Mouse (Mus musculus) forebrain, embryonic 15.5 days (tissue): Measurements from ENCODE around the gene Zfp109. TPM values are rescaled to one million over a fixed set of nuclear protein-coding genes. Genes with fewer than 3 reads are reported as not detected.
"Not testable (repeated sequence)": the region's sequence is repeated elsewhere in the genome, so short reads cannot be mapped to it uniquely, and the experiment has no call there.

Experiments used
- ATAC-seq: fragments of 200-750 bp; cut with Nextera tagmentation; replicated peaks from 2 replicates; pipeline ENCODE4 v1.8.0; 2017; ENCODE audit warnings: mild to moderate bottlenecking, moderate TSS enrichment, moderate library complexity
- H3K27ac ChIP-seq: fragments of 300-500 bp; sonication (generic); replicated peaks from 2 replicates; pipeline ENCODE4 v1.5.1; 2015; ENCODE audit warnings: mild to moderate bottlenecking, inconsistent platforms
- H3K27me3 ChIP-seq: fragments of 300-500 bp; sonication (generic); 2 replicates; pipeline ENCODE4 v1.6.1; 2015; ENCODE audit warnings: inconsistent platforms
- H3K36me3 ChIP-seq: fragments of 300-500 bp; sonication (generic); 2 replicates; pipeline ENCODE4 v1.6.1; 2015; ENCODE audit warnings: mild to moderate bottlenecking, inconsistent platforms
- H3K4me1 ChIP-seq: fragments of 300-500 bp; sonication (generic); 2 replicates; pipeline ENCODE4 v1.6.1; 2015; ENCODE audit warnings: inconsistent platforms
- H3K4me2 ChIP-seq: fragments of 300-500 bp; sonication (generic); replicated peaks from 2 replicates; pipeline ENCODE4 v1.6.1; 2015; ENCODE audit warnings: mild to moderate bottlenecking, inconsistent platforms
- H3K4me3 ChIP-seq: fragments of 300-500 bp; sonication (generic); 2 replicates; pipeline ENCODE4 v1.5.1; 2015; ENCODE audit warnings: mild to moderate bottlenecking, inconsistent platforms
- H3K9ac ChIP-seq: fragments of 300-500 bp; sonication (generic); replicated peaks from 2 replicates; pipeline ENCODE4 v1.6.1; 2015; ENCODE audit warnings: mild to moderate bottlenecking, inconsistent platforms
- H3K9me3 ChIP-seq: fragments of 300-500 bp; sonication (generic); 2 replicates; pipeline ENCODE4 v1.6.1; 2016; ENCODE audit warnings: inconsistent platforms
- WGBS: fragments of 180-500 bp; shearing (Covaris S2); methylation state at CpG from one replicate; pipeline ENCODE4 v1.1.7; 2015; ENCODE audit warnings: mixed read lengths; 5-methylcytosine and 5-hydroxymethylcytosine counted together
- polyA plus RNA-seq: library from polyadenylated mRNA; unstranded; fragments of >200 nt; fragmentation: Nextera tagmentation; extraction: Ambion mirVana; gene quantifications from 2 replicates; pipeline ENCODE4 v1.2.1, GENCODE M21; 2015

Gene Zfp109
- polyA plus RNA-seq, result 4.6 and 6.2 TPM in 2 replicates

DNA sequence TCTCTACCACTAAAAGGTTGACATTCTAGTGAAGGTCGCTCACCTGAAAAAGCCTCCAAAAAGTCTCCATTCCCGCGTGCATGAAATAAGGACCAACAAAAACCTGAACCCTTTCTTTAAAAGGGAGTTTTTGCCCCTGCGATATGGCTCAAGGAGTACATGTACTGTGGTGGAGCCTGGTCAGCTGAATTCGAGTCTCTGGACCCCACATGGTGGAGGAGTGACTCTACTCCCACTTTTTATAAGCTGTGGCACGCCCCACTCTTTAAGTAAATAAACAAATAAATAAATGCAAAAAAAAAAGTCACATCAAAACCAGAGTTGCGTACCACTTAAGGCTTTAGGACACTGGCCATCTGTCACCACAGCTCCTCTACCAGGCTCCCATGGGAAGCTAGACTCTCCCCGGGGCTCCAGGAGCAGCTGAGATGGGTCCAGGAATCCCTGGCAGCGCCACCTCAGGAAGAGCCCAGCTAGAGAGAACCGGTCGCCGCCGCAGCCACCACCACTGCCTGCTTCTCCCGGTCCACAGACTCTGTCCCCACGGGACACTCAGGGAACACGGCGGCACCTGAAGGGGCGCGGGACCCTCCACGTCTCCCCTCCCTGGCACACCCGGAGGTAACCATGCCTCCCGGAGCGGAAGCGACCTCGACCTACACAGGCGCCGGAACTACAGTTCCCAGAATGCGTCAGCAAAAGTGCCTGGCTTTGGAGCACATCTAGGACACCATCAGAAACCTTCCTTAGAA, at the start of gene Zfp109:
Gene Zfp109, minus strand, starts transcription at position 521 of the 752 bp plus-strand sequence.
- Histone ChIP-seq H3K27ac (no peak within 1 kb of the TSS), H3K9ac (peak within 1 kb of the TSS; percentile 75), H3K4me3 (peak within 1 kb of the TSS; percentile 84), H3K9me3 (no peaks in the 10 kb centered on the region), H3K4me2 (peak within 1 kb of the TSS; percentile 55), H3K36me3 (peaks cover 6% of the 10 kb centered on the region; the same call in 1 of the 2 replicates), H3K4me1 (peaks cover 9% of the 10 kb centered on the region), H3K27me3 (peaks cover 3% of the 10 kb centered on the region; the same call in 1 of the 2 replicates)
- 5% methylated on average over 28 of the region's 28 CpGs for WGBS
- ATAC-seq, result peak; percentile 94

DNA sequence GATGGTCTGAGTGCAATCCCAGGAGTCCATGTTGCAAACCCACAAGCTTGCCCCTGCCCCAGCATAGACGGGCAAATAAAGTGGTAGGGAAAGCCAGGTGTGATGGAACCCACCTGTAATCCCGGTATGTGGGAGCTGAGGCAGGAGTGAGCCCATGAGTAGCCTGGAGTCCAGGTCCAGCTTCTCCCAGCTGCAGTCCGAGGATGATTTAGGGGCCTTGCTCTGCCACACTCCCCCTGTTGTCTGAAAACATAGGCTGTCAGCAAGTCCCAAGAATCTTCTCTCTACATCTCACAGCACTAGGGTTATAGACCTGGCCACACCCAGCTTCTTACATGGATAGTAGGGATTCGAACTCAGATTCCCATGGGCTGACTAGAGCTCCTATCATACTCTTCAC, 49.6 kb upstream of the Zfp109 start:
- H3K36me3 ChIP-seq, result peaks cover 48% of the 10 kb centered on the region
- 87% methylated on average over 4 of the region's 4 CpGs for WGBS

GRCm38 (mm10) chr7:24286090-24286489, 48.7 kb upstream of the Zfp109 start:
- no peak for ATAC-seq
- Histone ChIP-seq H3K4me1 (no peaks in the 10 kb centered on the region), H3K9ac (no peak overlapping the region), H3K4me3 (no peak overlapping the region), H3K27me3 (no peaks in the 10 kb centered on the region), H3K4me2 (no peak overlapping the region), H3K27ac (no peak overlapping the region), H3K9me3 (no peaks in the 10 kb centered on the region), H3K36me3 (peaks cover 40% of the 10 kb centered on the region)
- 55% methylated on average over 4 of the region's 4 CpGs for WGBS

More for the DNA sequence above, 49.6 kb upstream of the Zfp109 start:
- Histone ChIP-seq H3K9me3 (no peaks in the 10 kb centered on the region), H3K4me2 (no peak overlapping the region), H3K27ac (no peak overlapping the region), H3K27me3 (no peaks in the 10 kb centered on the region), H3K4me1 (no peaks in the 10 kb centered on the region), H3K4me3 (no peak overlapping the region), H3K9ac (no peak overlapping the region)
- ATAC-seq, result no peak

- Histone ChIP-seq H3K27me3 (no peaks in the 10 kb centered on the region), H3K4me1 (no peaks in the 10 kb centered on the region), H3K4me2 (no peak overlapping the region), H3K27ac (no peak overlapping the region), H3K4me3 (no peak overlapping the region), H3K9ac (no peak overlapping the region), H3K9me3 (no peaks in the 10 kb centered on the region), H3K36me3 (peaks cover 10% of the 10 kb centered on the region; the same call in 1 of the 2 replicates)
- ATAC-seq, result no peak
- WGBS, result 52% methylated on average over 4 of the region's 4 CpGs
Measured at GRCm38 (mm10) chr7:24280858-24281145, 43.4 kb upstream of the Zfp109 start.

DNA sequence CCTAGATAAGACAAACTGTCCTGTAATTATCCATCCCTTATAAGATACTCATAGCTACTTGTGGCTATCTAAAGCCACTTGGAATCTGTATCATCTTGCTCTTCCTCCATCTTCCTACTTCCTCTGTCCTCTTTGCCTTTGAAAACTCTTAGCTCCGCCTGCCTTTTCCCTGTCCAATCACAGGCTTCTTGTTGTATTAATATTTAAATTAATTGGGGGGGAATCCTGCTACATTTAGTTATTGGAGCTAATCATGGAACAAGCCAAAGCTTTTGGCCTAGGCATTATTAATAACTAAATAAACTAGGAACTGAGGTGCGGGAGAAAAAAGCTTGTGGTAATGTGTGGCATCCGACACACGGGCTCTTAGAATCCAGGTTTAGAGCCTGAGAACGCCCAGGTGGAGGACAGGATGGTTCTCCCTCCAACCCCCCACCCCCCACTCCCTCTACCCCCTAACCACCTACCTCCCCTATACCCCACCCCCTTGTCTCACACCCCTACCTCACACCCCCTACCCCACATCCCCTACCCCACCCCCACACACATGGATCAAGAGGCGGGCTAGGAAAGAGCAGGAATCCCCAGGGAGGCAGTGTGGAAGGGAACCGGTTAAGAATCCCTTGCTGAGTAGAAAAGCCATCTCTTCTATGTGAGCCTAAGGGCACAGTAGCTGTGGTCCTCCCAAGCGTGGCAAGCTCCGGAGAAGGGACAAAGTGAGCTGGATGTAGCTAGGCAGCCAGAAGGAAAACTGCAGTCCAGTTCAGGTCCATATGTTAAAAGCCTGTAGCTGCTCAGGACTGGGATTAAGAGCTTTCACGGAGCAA, 42.9 kb upstream of the Zfp109 start:
- WGBS, result 64% methylated on average over 10 of the region's 10 CpGs

GRCm38 (mm10) chr7:24278771-24279170, 41.4 kb upstream of the Zfp109 start:
- not testable (repeated sequence) for H3K9me3 ChIP-seq, H3K4me2 ChIP-seq, H3K27me3 ChIP-seq, H3K4me1 ChIP-seq, H3K27ac ChIP-seq, H3K9ac ChIP-seq, H3K4me3 ChIP-seq, ATAC-seq
- WGBS, result 90% methylated on average over 3 of the region's 3 CpGs
- peaks cover 21% of the 10 kb centered on the region for H3K36me3 ChIP-seq

More for the DNA sequence above, 42.9 kb upstream of the Zfp109 start:
- Histone ChIP-seq H3K4me3 (no peak overlapping the region), H3K27me3 (no peaks in the 10 kb centered on the region), H3K27ac (no peak overlapping the region), H3K9me3 (no peaks in the 10 kb centered on the region), H3K4me1 (no peaks in the 10 kb centered on the region), H3K4me2 (no peak overlapping the region), H3K9ac (no peak overlapping the region), H3K36me3 (peaks cover 10% of the 10 kb centered on the region)
- no peak for ATAC-seq

DNA sequence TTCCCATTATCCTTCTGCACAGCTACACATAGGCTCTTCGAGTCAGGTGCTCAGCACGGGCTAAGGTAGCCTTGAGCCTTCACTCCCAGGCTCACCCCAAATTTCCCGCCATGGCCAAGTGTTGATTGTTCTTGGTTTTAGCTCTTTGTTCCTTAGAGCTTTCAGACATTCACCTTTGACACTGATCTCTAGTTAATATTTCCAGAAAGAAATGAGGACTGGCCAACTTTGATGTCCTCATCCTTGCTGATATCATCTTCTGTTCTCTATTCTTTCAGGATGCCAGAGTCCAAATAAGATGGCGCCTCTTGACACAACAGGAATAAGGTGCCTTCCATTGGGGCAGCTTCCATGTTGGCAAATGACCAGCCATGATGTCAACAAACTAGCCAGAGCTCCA, 37.1 kb upstream of the Zfp109 start:
- Histone ChIP-seq H3K4me2 (no peak overlapping the region), H3K4me3 (no peak overlapping the region), H3K9me3 (no peaks in the 10 kb centered on the region), H3K27ac (no peak overlapping the region), H3K36me3 (peaks cover 25% of the 10 kb centered on the region), H3K27me3 (no peaks in the 10 kb centered on the region), H3K9ac (no peak overlapping the region), H3K4me1 (peaks cover 12% of the 10 kb centered on the region)
- no peak for ATAC-seq
- WGBS, result 95% methylated on average over 4 of the region's 4 CpGs

GRCm38 (mm10) chr7:24271191-24271590, 33.8 kb upstream of the Zfp109 start:
- Histone ChIP-seq H3K27ac (no peak overlapping the region), H3K27me3 (no peaks in the 10 kb centered on the region), H3K9ac (no peak overlapping the region), H3K4me3 (no peak overlapping the region), H3K4me2 (no peak overlapping the region), H3K36me3 (peaks cover 20% of the 10 kb centered on the region), H3K9me3 (no peaks in the 10 kb centered on the region), H3K4me1 (peaks cover 12% of the 10 kb centered on the region)
- ATAC-seq, result no peak
- 95% methylated on average over 6 of the region's 6 CpGs for WGBS

DNA sequence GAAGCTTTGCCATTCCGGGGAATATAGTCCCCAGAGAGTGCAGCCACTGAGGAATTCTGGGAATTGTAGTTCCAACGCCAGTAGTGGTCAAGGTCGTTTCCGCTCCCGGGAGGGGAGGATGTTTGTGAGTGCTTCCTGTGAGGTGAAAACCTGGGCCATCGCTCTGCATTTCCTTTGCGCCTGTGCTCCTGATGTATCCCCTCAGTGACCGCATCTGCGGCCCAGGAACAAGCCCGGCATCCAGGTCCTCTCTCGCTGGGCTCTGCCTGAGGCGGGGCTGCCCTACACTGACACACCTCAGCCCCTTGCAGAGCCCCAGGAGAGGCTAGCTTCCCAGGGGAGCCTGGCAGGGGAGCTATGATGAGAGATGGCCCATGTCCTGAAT, 32.9 kb upstream of the Zfp109 start, which contains the start of gene Zfp93:
Gene Zfp93, plus strand, starts transcription at position 133 of the 385 bp plus-strand sequence.
- WGBS, result 0% methylated on average over 12 of the region's 12 CpGs
- peak within 1 kb of the TSS; percentile 91 for H3K9ac ChIP-seq
- peaks cover 12% of the 10 kb centered on the region for H3K4me1 ChIP-seq
- peak within 1 kb of the TSS; percentile 81 for H3K4me2 ChIP-seq
- H3K36me3 ChIP-seq, result peaks cover 16% of the 10 kb centered on the region
- H3K9me3 ChIP-seq, result no peaks in the 10 kb centered on the region
- peak within 1 kb of the TSS; percentile 76 for H3K27ac ChIP-seq
- peak; percentile 96 for ATAC-seq
- H3K27me3 ChIP-seq, result no peaks in the 10 kb centered on the region
- H3K4me3 ChIP-seq, result peak within 1 kb of the TSS; percentile 61

- peaks cover 12% of the 10 kb centered on the region for H3K4me1 ChIP-seq
- peak overlapping the region; percentile 91 for H3K9ac ChIP-seq
- WGBS, result 34% methylated on average over 7 of the region's 7 CpGs
- peak; percentile 59 for ATAC-seq
- peak overlapping the region; percentile 76 for H3K27ac ChIP-seq
- peak overlapping the region; percentile 61 for H3K4me3 ChIP-seq
- H3K36me3 ChIP-seq, result peaks cover 11% of the 10 kb centered on the region
- no peaks in the 10 kb centered on the region for H3K27me3 ChIP-seq
- peak overlapping the region; percentile 81 for H3K4me2 ChIP-seq
- no peaks in the 10 kb centered on the region for H3K9me3 ChIP-seq
Measured at GRCm38 (mm10) chr7:24269667-24270287, 32.4 kb upstream of the Zfp109 start.

- H3K27me3 ChIP-seq, result no peaks in the 10 kb centered on the region
- peaks cover 6% of the 10 kb centered on the region for H3K36me3 ChIP-seq
- no peak for ATAC-seq
- H3K4me2 ChIP-seq, result no peak overlapping the region
- H3K9ac ChIP-seq, result no peak overlapping the region
- H3K27ac ChIP-seq, result no peak overlapping the region
- peaks cover 12% of the 10 kb centered on the region for H3K4me1 ChIP-seq
- H3K4me3 ChIP-seq, result no peak overlapping the region
- no peaks in the 10 kb centered on the region for H3K9me3 ChIP-seq
- 81% methylated on average over 3 of the region's 3 CpGs for WGBS
Measured at GRCm38 (mm10) chr7:24269256-24269655, 31.9 kb upstream of the Zfp109 start.
